Mouse (Mus musculus) adipose tissue, adult 10 weeks (tissue): ENCODE results near the gene Dnajc7. TPM values are rescaled to one million over a fixed set of nuclear protein-coding genes. Genes with fewer than 3 reads are reported as not detected.

Experiments used
- polyA plus RNA-seq: library from polyadenylated mRNA; stranded (reverse); fragments of 350-450 nt; fragmentation: Illumina TruSeq; extraction: RNeasy Lipid Tissue Mini Kit (QIAGEN cat#74804); gene quantifications from one replicate; pipeline ENCODE4 v1.2.3, GENCODE M21; 2014; ENCODE audit warnings: low read depth, low replicate concordance

Gene Dnajc7
- 171 TPM for polyA plus RNA-seq

DNA sequence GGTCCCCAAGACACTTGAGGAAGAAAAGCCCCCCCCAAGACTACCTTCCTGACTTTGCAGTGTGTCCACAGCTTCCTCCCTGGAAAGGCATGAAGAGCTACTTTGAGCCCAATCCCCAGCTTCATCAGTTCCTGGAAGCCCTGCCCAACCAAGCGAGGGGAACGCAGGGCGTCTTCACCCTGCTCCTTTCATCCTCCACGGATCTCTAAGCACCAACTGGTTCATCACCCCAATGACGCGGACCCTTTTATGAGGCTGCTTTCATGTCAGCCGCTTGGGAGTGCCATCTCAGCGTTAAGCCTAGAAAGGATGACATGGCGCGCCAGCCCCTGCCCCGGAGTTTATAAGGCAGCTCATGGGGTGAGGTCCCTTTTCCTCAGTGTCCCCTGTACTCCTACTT lies at the start of gene Dnajc7:
TSS of gene Dnajc7 (minus strand) at position 187 of the 400 bp plus-strand sequence.

DNA sequence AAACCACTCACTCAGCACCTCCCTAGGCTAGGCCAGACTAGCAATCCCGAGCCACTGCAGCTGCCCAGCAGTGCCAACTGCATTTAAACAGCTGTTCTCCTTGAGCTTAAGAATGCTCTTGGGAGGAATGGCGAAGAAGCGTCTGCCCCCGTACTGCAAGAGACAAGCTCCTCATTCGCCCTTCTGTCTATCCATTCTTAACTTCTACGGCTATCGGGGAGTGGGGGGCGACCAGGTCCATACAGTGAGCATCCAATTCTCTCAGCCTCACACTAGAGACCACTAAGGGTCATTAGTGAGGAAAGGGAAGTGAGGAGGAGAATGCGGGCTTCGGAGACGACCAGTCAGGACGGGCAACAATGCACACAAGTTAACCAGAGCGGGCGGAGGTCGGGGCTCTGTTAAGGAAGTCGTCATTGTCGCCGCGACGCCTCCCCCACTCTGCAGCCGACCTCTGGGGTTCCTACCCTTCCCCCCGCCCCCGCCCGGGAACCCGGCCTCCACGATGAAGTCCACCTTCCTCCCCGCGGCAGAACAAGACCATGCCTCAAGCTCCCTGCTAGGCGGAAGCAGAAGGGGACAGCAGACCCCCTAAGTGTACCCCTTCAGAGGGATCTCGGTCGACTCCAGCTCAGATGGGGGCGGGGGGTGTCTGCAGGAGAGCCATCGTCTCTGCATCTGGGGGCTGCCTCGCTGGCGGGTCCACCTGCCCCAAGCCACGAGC lies 1.0 kb downstream of the Dnajc7 start, which contains the start of gene Nkiras2:
TSS of gene Nkiras2 (plus strand) at position 484 of the 724 bp plus-strand sequence.

DNA sequence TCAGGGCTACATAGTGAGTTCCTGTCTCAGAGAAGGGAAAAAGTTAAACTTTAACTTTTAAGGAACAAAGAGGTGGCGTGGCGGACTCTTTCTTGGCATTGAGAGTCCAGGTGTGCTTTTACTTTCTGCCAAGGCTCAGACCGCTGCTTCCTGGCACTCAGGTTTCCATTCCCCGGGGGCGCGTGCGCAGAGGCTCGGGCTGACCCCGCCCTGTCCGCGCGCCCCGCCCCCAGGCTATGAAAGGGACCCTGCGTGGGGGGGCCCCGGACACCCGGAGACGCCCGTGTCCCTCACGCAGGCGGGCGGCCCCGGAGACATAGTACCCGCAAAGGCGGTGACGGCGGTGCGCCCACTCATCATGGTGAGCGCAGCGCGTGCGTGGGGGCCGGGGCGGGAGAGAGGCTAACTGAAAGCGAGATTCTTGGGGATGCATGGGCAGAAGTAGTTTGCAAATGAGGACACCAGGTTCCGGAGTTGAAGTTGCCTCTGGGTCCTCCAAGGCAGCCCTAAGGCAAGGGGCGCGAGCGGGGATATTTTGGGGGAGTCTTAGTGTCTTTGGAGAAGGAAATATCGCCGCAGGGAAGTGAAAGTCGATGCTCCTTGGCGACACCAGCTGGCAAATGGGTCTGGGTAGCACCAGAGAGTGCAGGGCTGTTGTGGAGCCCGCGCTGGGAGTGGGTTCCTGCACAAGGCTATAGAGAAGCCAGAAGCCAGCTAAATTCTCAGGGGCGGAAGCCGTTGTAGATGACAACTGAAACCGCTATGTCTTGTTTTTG lies 45.1 kb downstream of the Dnajc7 start, which contains the start of gene Cnp:
TSS of gene Cnp (plus strand) at position 197 of the 776 bp plus-strand sequence.

DNA sequence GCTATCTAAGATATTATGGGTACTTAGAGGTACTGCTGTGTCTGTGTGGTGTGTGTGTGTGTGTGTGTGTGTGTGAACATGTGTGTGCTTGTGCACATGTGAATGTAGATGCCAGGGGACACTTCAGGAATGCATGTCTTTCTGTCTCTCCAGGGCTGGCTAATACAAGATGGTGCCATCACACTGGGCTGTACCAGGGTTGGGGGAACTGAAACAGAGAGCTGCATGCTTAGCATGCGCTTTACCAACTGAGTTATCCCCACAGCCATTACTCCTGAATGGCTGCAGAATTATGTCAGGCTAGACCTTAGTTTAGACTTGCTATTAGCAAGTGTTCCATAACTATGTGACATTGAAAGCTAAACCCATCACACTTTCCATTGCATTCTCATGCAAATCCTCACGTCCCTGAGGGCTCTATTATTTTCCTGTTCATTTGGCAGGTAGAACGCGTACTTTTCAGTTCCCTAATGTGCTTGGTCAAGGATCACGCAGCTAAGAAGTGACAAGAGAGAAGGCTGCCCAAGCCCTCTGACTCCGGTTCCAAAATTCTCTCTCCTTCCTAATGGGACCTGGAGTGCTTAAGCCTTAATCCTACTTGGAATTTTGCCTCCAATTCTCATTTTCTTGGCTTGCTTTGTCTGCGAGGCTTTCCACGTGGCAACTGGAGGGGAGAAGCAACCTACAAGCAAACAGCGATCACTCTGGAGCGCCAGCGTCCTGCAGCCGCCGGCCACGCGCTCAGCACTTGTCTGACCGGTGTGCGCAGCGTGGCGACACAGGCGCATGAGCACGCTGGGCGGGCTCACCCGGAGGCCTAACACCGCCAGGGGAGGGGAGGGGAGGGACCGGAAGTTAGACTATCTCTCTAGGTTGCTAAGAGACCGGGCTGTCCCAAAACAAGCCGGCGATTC lies 74.9 kb downstream of the Dnajc7 start, which contains the start of gene Ttc25:
TSS of gene Ttc25 (plus strand) at position 776 of the 914 bp plus-strand sequence.

Other genes starting within 250 kb of the Dnajc7 start
- gene Jup, start 222.4 kb downstream of the Dnajc7 start, polyA plus RNA-seq: 129 TPM
- gene P3h4, start 205.3 kb downstream of the Dnajc7 start, polyA plus RNA-seq: 22.9 TPM
- 17.5 TPM for gene Fkbp10, start 204.5 kb downstream of the Dnajc7 start, polyA plus RNA-seq
- gene Nt5c3b, start 178.4 kb downstream of the Dnajc7 start, polyA plus RNA-seq: 33.0 TPM
- 12.0 TPM for gene Klhl10, start 178.3 kb downstream of the Dnajc7 start, polyA plus RNA-seq
- gene Klhl11, start 147.4 kb downstream of the Dnajc7 start, polyA plus RNA-seq: 3.8 TPM
- 416 TPM for gene Acly, start 92.2 kb downstream of the Dnajc7 start, polyA plus RNA-seq
- 7.9 TPM for gene Ttc25, start 74.6 kb downstream of the Dnajc7 start, polyA plus RNA-seq
- gene Cnp, start 45.3 kb downstream of the Dnajc7 start, polyA plus RNA-seq: 21.8 TPM
- gene Nkiras2, start 924 bp downstream of the Dnajc7 start, polyA plus RNA-seq: 36.0 TPM
- gene Zfp385c, start 72.3 kb upstream of the Dnajc7 start, polyA plus RNA-seq: 0.17 TPM
- gene Dhx58, start 84.1 kb upstream of the Dnajc7 start, polyA plus RNA-seq: 4.3 TPM
- gene Kat2a, start 92.3 kb upstream of the Dnajc7 start, polyA plus RNA-seq: 20.7 TPM
- gene Hspb9, start 93.7 kb upstream of the Dnajc7 start, polyA plus RNA-seq: 32.9 TPM
- gene Rab5c, start 118.0 kb upstream of the Dnajc7 start, polyA plus RNA-seq: 132 TPM
- gene Kcnh4, start 139.8 kb upstream of the Dnajc7 start, polyA plus RNA-seq: 0.60 TPM
- not detected for gene Hcrt, start 142.8 kb upstream of the Dnajc7 start, polyA plus RNA-seq
- 16.4 TPM for gene Ghdc, start 150.8 kb upstream of the Dnajc7 start, polyA plus RNA-seq
- 23.3 TPM for gene Stat5b, start 230.6 kb upstream of the Dnajc7 start, polyA plus RNA-seq
- 31.5 TPM for gene Stat5a, start 239.2 kb upstream of the Dnajc7 start, polyA plus RNA-seq